Mouse (Mus musculus): ENCODE results near the gene Aox4.

Gene Aox4

GRCm38 (mm10) chr1:58298347-58298746 lies 88.2 kb downstream of the Aox4 start:
- in situ Hi-C loops (cut with MboI, MseI): loop anchor here (5.0 kb wide), 1 partner anchor 79 kb away; no protein-coding TSS in a partner anchor

DNA sequence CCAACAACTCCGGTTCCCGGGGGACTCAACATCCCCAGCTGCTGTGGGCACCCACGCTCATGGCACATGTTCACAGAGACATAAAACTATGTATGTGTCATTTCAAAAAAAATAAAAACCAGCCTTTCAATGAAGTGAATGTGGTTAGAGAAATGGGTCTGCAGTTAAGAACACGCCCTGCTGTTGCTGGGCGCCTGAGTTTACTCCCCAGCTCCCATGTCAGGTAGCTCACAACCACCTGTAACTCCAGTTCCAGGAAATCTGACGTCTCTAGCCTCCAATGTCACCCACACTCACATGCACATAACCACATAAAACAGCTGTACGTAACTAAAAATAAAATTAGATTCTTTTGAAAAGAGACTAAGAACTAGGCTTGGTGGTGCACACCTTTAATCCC lies 90.9 kb downstream of the Aox4 start:
- in situ Hi-C loops (cut with MboI, MseI): loop anchor here (5.0 kb wide), 1 partner anchor 51 kb away; no protein-coding TSS in a partner anchor

GRCm38 (mm10) chr1:58302015-58302414 lies 91.8 kb downstream of the Aox4 start:
- in situ Hi-C loops (cut with MboI, MseI): loop anchor here (5.0 kb wide), 1 partner anchor 50 kb away; no protein-coding TSS in a partner anchor

- in situ Hi-C loops (cut with MboI, MseI): loop anchor here (5.0 kb wide), 1 partner anchor 49 kb away; no protein-coding TSS in a partner anchor
Observed at GRCm38 (mm10) chr1:58303009-58303408, 92.8 kb downstream of the Aox4 start.

- in situ Hi-C loops (cut with MboI, MseI): loop anchor here (5.0 kb wide), 1 partner anchor 49 kb away; no protein-coding TSS in a partner anchor
Observed at GRCm38 (mm10) chr1:58303726-58304125, 93.5 kb downstream of the Aox4 start.

DNA sequence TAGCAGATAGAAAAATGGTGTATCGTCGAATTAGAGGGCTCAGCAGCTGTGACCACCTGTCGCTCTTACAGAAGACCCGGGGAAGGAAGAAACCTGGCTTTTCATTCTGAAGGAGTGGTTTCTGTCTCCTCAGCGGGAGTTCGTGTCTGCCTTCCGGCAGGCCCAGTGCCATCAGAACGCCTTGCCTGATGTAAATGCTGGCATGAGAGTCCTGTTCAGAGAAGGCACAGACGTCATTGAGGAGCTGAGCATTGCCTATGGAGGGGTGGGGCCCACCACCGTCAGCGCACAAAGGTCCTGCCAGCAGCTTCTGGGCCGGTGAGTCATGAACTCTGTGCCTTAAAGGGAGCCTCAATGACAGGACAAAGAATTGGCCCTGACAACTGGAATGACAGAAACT lies 94.1 kb downstream of the Aox4 start:
- in situ Hi-C loops (cut with MboI, MseI): loop anchor here (5.0 kb wide), 1 partner anchor 48 kb away; no protein-coding TSS in a partner anchor

DNA sequence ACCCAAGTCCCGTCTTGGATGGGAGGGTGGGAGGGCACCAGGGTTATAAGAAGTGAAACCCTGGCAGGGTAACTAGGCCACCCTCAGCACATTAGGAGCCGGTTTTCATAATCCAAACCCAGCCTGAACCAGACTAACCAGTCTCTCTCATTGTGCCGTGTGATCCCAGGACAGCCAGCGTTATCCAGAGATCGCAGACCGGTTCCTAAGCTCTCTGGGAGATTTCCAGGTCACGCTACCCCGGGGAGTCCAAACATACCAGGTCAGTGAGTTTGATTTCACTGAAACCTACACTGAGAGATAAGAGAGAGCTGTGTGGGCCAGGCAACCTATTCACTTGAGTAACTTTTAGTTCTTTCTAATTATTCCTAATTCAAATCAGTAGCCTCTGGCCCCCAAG lies 97.0 kb downstream of the Aox4 start:
- in situ Hi-C loops (cut with MboI, MseI): no loop called here

- in situ Hi-C loops (cut with MboI, MseI): no loop called here
Observed at GRCm38 (mm10) chr1:58308594-58308993, 98.4 kb downstream of the Aox4 start.

GRCm38 (mm10) chr1:58309853-58310252 lies 99.7 kb downstream of the Aox4 start:
- in situ Hi-C loops (cut with MboI, MseI): no loop called here

DNA sequence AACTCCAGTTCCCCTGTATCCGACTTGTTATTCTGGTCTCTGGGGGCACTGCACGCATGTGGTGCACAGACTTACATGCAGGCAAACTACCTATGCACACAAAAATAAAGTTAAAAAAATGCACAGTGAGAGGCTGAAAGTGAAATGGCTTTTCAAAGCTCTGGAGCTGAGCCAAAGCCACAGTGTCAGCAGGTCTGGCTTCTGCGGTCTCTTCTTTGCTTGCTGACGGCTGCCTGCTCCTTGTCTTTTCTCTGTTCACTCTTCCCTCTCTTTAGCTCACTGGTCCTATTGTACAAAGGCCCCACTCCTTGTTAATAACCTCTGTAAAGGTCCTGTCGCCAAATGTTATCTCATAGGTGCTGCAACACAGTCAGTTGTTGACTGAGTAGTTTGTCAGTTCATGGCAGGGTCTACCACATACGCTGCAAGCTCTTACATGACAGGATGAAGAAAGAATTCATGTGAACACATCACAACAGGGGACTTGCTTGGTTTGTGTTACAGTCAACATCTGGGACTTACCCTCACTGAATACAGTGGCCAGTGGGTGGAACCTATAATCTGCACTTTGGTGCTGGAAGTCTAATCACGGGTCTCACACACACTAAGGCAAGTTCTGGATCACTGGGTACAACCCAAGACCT lies 101.1 kb downstream of the Aox4 start:
- in situ Hi-C loops (cut with MboI, MseI): no loop called here

GRCm38 (mm10) chr1:58313173-58313572 lies 103.0 kb downstream of the Aox4 start:
- in situ Hi-C loops (cut with MboI, MseI): no loop called here

- in situ Hi-C loops (cut with MboI, MseI): no loop called here
Observed at GRCm38 (mm10) chr1:58315532-58315931, 105.3 kb downstream of the Aox4 start.
